Mouse (Mus musculus): ENCODE measurements around the gene Ifit3b. TPM values are rescaled to one million over a fixed set of nuclear protein-coding genes. Genes with fewer than 3 reads are reported as not detected.
"Not testable (repeated sequence)": the region's sequence is repeated elsewhere in the genome, so short reads cannot be mapped to it uniquely, and the experiment has no call there.

Gene Ifit3b
- polyA plus RNA-seq (2015; fragmentation: Nextera tagmentation; extraction: Ambion mirVana) = 1.1 and 1.8 TPM in 2 replicates

DNA sequence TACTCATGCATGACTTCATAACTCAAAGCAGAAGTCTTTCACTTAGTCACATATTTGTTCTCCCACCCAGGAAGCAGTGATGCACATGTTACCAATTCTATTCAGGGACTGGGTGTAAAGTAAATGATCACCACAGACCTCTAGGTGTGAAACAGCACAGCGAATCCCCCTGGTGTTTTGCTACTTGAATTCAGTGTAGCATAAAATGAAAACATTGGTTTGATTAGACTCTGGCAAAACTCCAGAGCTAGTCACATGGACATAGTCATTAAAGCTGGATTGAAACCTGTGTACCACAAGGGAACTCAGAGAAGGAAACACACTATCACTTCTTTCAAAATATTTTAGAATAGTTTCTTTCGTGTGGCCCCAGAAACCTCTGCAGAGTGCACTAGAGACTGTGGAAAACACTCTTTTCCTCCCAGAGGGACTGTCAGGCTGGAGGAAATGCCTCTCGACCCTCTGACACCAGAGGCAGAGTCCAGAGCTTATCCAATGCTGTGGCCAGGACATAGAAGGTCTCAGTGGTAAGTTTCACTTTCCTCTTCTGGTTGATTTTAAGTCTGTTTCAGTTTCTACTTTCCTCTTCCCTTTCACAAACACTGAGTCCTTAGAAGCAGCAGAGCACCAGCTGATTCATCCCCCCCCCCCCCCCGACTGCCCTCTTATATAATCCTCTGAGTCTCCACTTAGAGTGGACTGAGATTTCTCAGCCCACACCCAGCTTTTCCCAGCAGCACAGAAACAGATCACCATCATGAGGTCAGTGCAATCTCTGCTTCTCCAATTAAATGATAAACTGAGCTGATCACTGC is at the start of gene Ifit3b:
TSS of gene Ifit3b (plus strand) at position 734 of the 815 bp plus-strand sequence.
- ATAC-seq (ENCODE audit: low FRiP score, low TSS enrichment) = peak; percentile 76
- H3K9ac ChIP-seq (replicated peaks; ENCODE audit: low read length); H3K9me3 ChIP-seq (ENCODE audit: low read length); H3K36me3 ChIP-seq (ENCODE audit: insufficient read depth, low read length); H3K27me3 ChIP-seq (ENCODE audit: insufficient read depth, low read length); H3K4me1 ChIP-seq (ENCODE audit: insufficient read depth, low read length); H3K4me3 ChIP-seq (ENCODE audit: low read length): not testable (repeated sequence)
- Histone ChIP-seq H3K4me2 (replicated peaks; ENCODE audit: low read depth, low read length) (peak within 1 kb of the TSS; percentile 18; the same call in 1 of the 2 replicates), H3K27ac (ENCODE audit: low read length) (peak within 1 kb of the TSS; percentile 63; the same call in 1 of the 2 replicates)
- WGBS = 33% methylated on average over 4 of the region's 4 CpGs

DNA sequence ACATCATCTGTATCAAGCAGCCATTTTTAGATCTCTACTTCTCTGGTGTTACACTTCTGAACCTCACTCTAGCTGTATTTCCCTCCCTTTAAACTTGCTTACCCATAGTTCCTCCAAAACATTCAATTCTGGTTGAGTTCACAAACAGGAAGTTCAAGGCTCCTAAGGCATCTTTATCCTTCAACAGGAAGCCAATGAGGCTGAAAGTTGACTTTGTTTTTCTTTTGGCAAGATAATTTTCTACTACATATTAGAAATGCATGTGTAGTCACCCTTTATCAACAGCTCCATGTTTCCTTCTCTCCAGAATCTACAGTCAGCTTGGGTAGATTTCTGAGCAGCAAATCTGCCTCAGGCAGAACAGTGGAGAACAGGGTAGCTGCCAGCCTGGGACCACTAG is 45.2 kb upstream of the Ifit3b start:
- H3K4me2 ChIP-seq (replicated peaks; ENCODE audit: low read depth, low read length) = no peak overlapping the region
- no peak overlapping the region for H3K4me3 ChIP-seq (ENCODE audit: low read length)
- no peak for ATAC-seq (ENCODE audit: low FRiP score, low TSS enrichment)

DNA sequence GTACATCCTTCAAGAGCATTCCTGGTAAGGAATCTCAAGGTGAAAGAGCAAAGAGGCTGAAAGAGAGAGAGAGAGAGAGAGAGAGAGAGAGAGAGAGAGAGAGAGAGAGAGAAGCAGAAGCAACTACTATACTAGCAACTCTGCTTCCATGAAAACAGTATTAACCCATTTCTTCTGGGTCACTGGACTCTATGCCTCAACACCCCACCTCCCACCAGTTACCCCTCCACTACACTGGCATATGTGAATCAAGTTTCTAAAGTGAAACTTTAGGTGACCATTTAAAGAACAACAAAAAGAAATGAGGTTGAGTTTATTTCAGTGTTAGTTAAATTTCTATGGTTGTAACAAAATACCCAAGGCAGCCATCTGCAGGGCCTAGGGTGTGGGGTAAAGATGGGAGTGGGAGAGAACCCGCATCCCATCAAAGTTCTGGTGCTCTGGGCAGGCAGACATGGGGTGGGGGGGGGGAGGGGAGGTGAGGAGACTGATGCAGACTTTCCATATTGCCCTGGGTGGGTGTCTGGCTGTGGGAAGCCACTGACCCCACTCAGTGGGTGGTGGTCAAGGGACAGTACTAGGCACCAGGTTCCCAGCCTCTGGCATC is 41.5 kb upstream of the Ifit3b start:
- ATAC-seq (ENCODE audit: low FRiP score, low TSS enrichment) = peak; percentile 66
- Histone ChIP-seq H3K4me1 (ENCODE audit: insufficient read depth, low read length) (peaks cover 11% of the 10 kb centered on the region), H3K4me3 (ENCODE audit: low read length) (no peak overlapping the region), H3K9ac (replicated peaks; ENCODE audit: low read length) (no peak overlapping the region), H3K9me3 (ENCODE audit: low read length) (no peaks in the 10 kb centered on the region), H3K36me3 (ENCODE audit: insufficient read depth, low read length) (no peaks in the 10 kb centered on the region), H3K27ac (ENCODE audit: low read length) (no peak overlapping the region), H3K27me3 (ENCODE audit: insufficient read depth, low read length) (no peaks in the 10 kb centered on the region), H3K4me2 (replicated peaks; ENCODE audit: low read depth, low read length) (no peak overlapping the region)
- 46% methylated on average over 1 of the region's 1 CpGs for WGBS

More for the DNA sequence above, 45.2 kb upstream of the Ifit3b start:
- Histone ChIP-seq H3K9me3 (ENCODE audit: low read length) (no peaks in the 10 kb centered on the region), H3K36me3 (ENCODE audit: insufficient read depth, low read length) (no peaks in the 10 kb centered on the region), H3K4me1 (ENCODE audit: insufficient read depth, low read length) (0 out of 2 replicates have a peak, but pooled peaks cover 3% of the 10 kb centered on the region), H3K27ac (ENCODE audit: low read length) (no peak overlapping the region), H3K9ac (replicated peaks; ENCODE audit: low read length) (no peak overlapping the region), H3K27me3 (ENCODE audit: insufficient read depth, low read length) (no peaks in the 10 kb centered on the region)

DNA sequence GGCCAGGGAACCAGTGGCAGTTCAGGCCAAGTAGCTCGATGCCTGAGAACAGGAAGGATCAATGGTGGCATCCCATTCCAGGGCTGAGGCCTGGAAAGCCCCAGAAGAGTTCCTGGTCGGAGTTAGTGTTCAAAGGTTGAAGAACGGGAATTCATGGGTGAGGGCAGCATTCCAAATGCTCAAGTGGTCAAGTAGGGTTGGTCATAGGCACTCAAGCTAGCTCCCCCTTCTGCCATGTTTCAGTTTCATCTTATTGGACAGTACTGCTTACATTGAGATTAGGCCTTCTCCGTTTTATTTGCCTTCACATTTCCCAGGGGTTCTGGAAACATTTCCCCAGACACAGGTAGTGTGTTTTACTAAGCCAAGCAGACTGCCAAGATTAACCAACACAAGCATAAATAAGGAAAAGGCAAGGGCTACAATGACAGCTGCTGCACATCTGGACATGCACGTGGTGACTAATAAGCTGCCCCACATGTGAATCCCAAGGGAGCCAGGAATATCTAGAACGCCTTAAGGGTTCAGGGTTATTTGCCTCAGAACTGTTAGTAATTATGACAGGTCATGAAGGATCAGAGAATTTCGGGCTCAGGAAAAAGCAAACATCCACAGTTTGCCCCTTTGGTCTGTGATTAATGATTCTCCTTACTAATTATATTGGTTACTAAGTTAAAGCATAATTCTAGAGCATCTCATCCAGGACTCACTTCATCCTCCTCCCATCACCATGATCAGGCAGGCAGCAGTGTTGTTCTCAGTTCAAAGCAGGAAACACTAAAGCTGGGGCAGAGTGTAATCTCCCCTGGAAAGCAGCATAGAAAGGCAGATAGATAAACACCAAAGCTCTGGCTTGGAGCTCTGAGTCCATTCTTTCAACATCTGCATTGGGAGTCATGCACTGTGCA is 38.5 kb upstream of the Ifit3b start:
- H3K4me3 ChIP-seq (ENCODE audit: low read length) = no peak overlapping the region

DNA sequence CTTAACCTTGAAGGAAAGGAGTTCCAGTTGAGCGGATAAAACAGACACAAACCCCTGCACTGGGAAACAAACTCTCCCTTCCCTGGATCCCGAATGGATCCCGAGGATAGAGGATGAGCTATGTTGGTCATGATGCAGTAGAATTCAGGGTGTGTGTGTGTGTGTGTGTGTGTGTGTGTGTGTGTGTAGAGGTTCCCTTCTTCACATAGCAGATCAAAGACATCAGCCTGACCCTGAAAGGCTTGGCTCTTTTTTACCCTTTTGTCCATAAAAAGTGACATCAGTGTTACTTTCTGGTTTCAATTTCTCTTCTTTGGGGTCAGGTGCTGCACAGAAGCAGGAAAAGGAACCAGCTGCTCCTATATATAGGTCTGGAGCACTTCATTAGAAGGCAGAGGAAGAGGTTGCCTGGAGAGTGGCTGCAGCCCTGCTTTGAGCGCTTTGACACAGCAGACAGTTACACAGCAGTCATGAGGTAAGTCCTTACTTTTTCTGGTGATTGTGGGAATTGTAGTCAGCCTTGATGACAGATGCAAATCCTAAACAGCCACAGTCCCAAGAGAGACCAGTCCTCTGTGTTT is 37.8 kb upstream of the Ifit3b start:
- WGBS = 41% methylated on average over 4 of the region's 4 CpGs
- H3K4me1 ChIP-seq (ENCODE audit: insufficient read depth, low read length) = peaks cover 9% of the 10 kb centered on the region
- H3K4me2 ChIP-seq (replicated peaks; ENCODE audit: low read depth, low read length) = no peak overlapping the region
- H3K9ac ChIP-seq (replicated peaks; ENCODE audit: low read length) = no peak overlapping the region
- no peaks in the 10 kb centered on the region for H3K27me3 ChIP-seq (ENCODE audit: insufficient read depth, low read length)
- ATAC-seq (ENCODE audit: low FRiP score, low TSS enrichment) = peak; percentile 76
- no peaks in the 10 kb centered on the region for H3K9me3 ChIP-seq (ENCODE audit: low read length)
- no peaks in the 10 kb centered on the region; the same call in 1 of the 2 replicates for H3K36me3 ChIP-seq (ENCODE audit: insufficient read depth, low read length)
- no peak overlapping the region for H3K4me3 ChIP-seq (ENCODE audit: low read length)
- no peak overlapping the region for H3K27ac ChIP-seq (ENCODE audit: low read length)

More for the DNA sequence above, 38.5 kb upstream of the Ifit3b start:
- ATAC-seq (ENCODE audit: low FRiP score, low TSS enrichment) = no peak; the same call in 1 of the 2 replicates
- Histone ChIP-seq H3K9me3 (ENCODE audit: low read length) (no peaks in the 10 kb centered on the region), H3K36me3 (ENCODE audit: insufficient read depth, low read length) (no peaks in the 10 kb centered on the region; the same call in 1 of the 2 replicates), H3K4me2 (replicated peaks; ENCODE audit: low read depth, low read length) (no peak overlapping the region), H3K4me1 (ENCODE audit: insufficient read depth, low read length) (peaks cover 9% of the 10 kb centered on the region), H3K27ac (ENCODE audit: low read length) (no peak overlapping the region; the same call in 1 of the 2 replicates), H3K9ac (replicated peaks; ENCODE audit: low read length) (no peak overlapping the region), H3K27me3 (ENCODE audit: insufficient read depth, low read length) (no peaks in the 10 kb centered on the region)
- WGBS = 56% methylated on average over 7 of the region's 7 CpGs

DNA sequence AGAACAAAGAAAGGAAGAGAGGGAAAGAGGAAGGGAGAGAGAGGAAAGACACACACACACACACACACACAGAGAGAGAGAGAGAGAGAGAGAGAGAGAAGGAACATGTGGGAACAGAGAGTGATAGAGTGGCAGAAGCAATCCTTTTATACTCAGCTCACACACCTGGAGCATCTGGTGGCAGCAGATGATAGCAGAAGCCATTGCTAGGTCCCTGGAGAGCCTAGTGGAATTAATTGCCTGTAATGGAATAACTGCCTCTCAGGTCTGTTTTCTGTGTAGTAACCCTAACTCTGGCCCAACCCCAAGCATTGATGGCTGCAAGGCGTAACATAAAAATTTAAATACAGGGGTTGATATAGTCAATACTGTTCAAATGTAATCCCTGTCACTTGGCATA is 36.7 kb upstream of the Ifit3b start:
- no peak for ATAC-seq (ENCODE audit: low FRiP score, low TSS enrichment)
- no peaks in the 10 kb centered on the region for H3K27me3 ChIP-seq (ENCODE audit: insufficient read depth, low read length)
- H3K4me1 ChIP-seq (ENCODE audit: insufficient read depth, low read length) = peaks cover 9% of the 10 kb centered on the region
- H3K4me3 ChIP-seq (ENCODE audit: low read length) = no peak overlapping the region
- H3K36me3 ChIP-seq (ENCODE audit: insufficient read depth, low read length) = no peaks in the 10 kb centered on the region; the same call in 1 of the 2 replicates
- WGBS = 79% methylated on average over 1 of the region's 1 CpGs
- H3K9me3 ChIP-seq (ENCODE audit: low read length) = no peaks in the 10 kb centered on the region
- H3K9ac ChIP-seq (replicated peaks; ENCODE audit: low read length) = no peak overlapping the region
- H3K4me2 ChIP-seq (replicated peaks; ENCODE audit: low read depth, low read length) = no peak overlapping the region
- H3K27ac ChIP-seq (ENCODE audit: low read length) = no peak overlapping the region

DNA sequence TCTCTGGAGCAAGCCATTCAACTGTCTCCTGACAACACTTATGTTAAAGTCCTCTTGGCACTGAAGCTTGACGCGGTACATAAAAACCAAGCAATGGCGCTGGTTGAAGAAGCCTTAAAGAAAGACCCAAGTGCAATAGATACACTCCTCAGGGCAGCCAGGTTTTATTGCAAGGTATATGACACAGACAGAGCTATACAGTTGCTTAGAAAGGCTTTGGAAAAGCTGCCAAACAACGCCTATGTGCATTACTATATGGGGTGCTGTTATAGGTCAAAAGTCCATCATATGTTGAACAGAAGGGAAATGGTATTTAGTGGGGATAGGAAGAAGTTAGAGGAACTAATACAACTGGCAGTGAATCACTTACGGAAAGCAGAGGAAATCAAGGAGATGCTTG is 34.1 kb upstream of the Ifit3b start:
- Histone ChIP-seq H3K9me3 (ENCODE audit: low read length) (no peaks in the 10 kb centered on the region), H3K27ac (ENCODE audit: low read length) (no peak overlapping the region), H3K36me3 (ENCODE audit: insufficient read depth, low read length) (no peaks in the 10 kb centered on the region; the same call in 1 of the 2 replicates), H3K4me2 (replicated peaks; ENCODE audit: low read depth, low read length) (no peak overlapping the region), H3K4me1 (ENCODE audit: insufficient read depth, low read length) (peaks cover 9% of the 10 kb centered on the region), H3K27me3 (ENCODE audit: insufficient read depth, low read length) (no peaks in the 10 kb centered on the region), H3K9ac (replicated peaks; ENCODE audit: low read length) (no peak overlapping the region), H3K4me3 (ENCODE audit: low read length) (no peak overlapping the region)
- 91% methylated on average over 5 of the region's 5 CpGs for WGBS
- no peak for ATAC-seq (ENCODE audit: low FRiP score, low TSS enrichment)

DNA sequence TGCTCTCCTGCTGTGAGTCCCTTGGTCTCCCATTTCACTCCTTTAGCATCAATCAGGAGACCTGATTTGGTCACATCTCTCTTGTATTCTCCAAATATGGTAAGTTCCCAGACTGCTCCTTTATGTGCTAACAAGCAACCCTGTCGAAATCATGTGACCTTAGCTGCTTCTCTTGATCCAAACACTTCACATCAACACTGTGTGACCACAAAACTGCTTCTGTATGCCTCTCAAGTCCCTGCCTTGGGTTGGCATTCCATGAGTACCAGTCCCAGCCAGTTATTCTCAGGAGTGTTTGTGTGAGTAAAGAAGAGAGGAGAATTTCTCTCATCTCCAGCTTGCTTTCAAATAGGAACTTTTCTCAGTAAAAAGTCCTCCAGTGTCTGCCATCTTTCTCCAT is 30.6 kb upstream of the Ifit3b start:
- no peaks in the 10 kb centered on the region; the same call in 1 of the 2 replicates for H3K36me3 ChIP-seq (ENCODE audit: insufficient read depth, low read length)
- H3K27ac ChIP-seq (ENCODE audit: low read length) = no peak overlapping the region
- WGBS = 88% methylated on average over 1 of the region's 1 CpGs
- H3K4me3 ChIP-seq (ENCODE audit: low read length) = no peak overlapping the region
- H3K4me1 ChIP-seq (ENCODE audit: insufficient read depth, low read length) = no peaks in the 10 kb centered on the region
- H3K9me3 ChIP-seq (ENCODE audit: low read length) = no peaks in the 10 kb centered on the region
- no peak overlapping the region for H3K4me2 ChIP-seq (replicated peaks; ENCODE audit: low read depth, low read length)
- H3K27me3 ChIP-seq (ENCODE audit: insufficient read depth, low read length) = no peaks in the 10 kb centered on the region
- ATAC-seq (ENCODE audit: low FRiP score, low TSS enrichment) = no peak
- no peak overlapping the region for H3K9ac ChIP-seq (replicated peaks; ENCODE audit: low read length)

DNA sequence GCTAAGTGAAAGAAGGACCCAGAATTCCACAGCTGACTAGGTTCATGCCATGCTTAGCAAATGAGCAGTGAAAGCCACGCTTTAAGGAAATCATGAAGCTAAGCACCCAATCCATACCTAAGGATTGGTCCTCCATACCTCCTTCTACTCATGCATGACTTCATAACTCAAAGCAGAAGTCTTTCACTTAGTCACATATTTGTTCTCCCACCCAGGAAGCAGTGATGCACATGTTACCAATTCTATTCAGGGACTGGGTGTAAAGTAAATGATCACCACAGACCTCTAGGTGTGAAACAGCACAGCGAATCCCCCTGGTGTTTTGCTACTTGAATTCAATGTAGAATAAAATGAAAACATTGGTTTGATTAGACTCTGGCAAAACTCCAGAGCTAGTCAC is 25.1 kb upstream of the Ifit3b start:
- not testable (repeated sequence) for H3K4me2 ChIP-seq (replicated peaks; ENCODE audit: low read depth, low read length); H3K27ac ChIP-seq (ENCODE audit: low read length); H3K9ac ChIP-seq (replicated peaks; ENCODE audit: low read length); H3K4me1 ChIP-seq (ENCODE audit: insufficient read depth, low read length); H3K9me3 ChIP-seq (ENCODE audit: low read length); H3K4me3 ChIP-seq (ENCODE audit: low read length); H3K36me3 ChIP-seq (ENCODE audit: insufficient read depth, low read length); H3K27me3 ChIP-seq (ENCODE audit: insufficient read depth, low read length)
- ATAC-seq (ENCODE audit: low FRiP score, low TSS enrichment) = peak; percentile 78
- 56% methylated on average over 2 of the region's 2 CpGs for WGBS
